Mouse (Mus musculus) heart, embryonic 15.5 days (tissue): Measurements from ENCODE around the gene Pidd1. TPM values are rescaled to one million over a fixed set of nuclear protein-coding genes. Genes with fewer than 3 reads are reported as not detected.

Experiments used
- ATAC-seq: fragments of 200-750 bp; cut with Nextera tagmentation; replicated peaks from 2 replicates; pipeline ENCODE4 v1.8.0; 2017; ENCODE audit warnings: low read depth, moderate TSS enrichment; ENCODE audit not compliant: insufficient number of reproducible peaks, insufficient read depth, low FRiP score
- H3K27ac ChIP-seq: fragments of 300-500 bp; sonication (generic); 2 replicates; pipeline ENCODE4 v1.5.1; 2015; ENCODE audit warnings: mild to moderate bottlenecking, inconsistent platforms
- H3K27me3 ChIP-seq: fragments of 300-500 bp; sonication (generic); 2 replicates; pipeline ENCODE4 v1.6.1; 2015; ENCODE audit warnings: inconsistent platforms
- H3K36me3 ChIP-seq: fragments of 300-500 bp; sonication (generic); 2 replicates; pipeline ENCODE4 v1.6.1; 2015; ENCODE audit warnings: mild to moderate bottlenecking, inconsistent platforms
- H3K4me1 ChIP-seq: fragments of 300-500 bp; sonication (generic); replicated peaks from 2 replicates; pipeline ENCODE4 v1.6.1; 2015; ENCODE audit warnings: inconsistent platforms
- H3K4me2 ChIP-seq: fragments of 300-500 bp; sonication (generic); 2 replicates; pipeline ENCODE4 v1.6.1; 2015; ENCODE audit warnings: inconsistent platforms, mild to moderate bottlenecking, moderate library complexity
- H3K4me3 ChIP-seq: fragments of 300-500 bp; sonication (generic); 2 replicates; pipeline ENCODE4 v1.5.1; 2015; ENCODE audit warnings: mild to moderate bottlenecking, inconsistent platforms
- H3K9ac ChIP-seq: fragments of 300-500 bp; sonication (generic); 2 replicates; pipeline ENCODE4 v1.6.1; 2015; ENCODE audit warnings: mild to moderate bottlenecking, inconsistent platforms
- H3K9me3 ChIP-seq: fragments of 300-500 bp; sonication (generic); replicated peaks from 2 replicates; pipeline ENCODE4 v1.6.1; 2016; ENCODE audit warnings: inconsistent platforms
- WGBS: fragments of 180-500 bp; shearing (Covaris S2); methylation state at CpG from one replicate; pipeline ENCODE4 v1.1.7; 2015; ENCODE audit warnings: mixed read lengths; 5-methylcytosine and 5-hydroxymethylcytosine counted together
- polyA plus RNA-seq: library from polyadenylated mRNA; unstranded; fragments of >200 nt; fragmentation: Nextera tagmentation; extraction: Ambion mirVana; gene quantifications from 2 replicates; pipeline ENCODE4 v1.2.1, GENCODE M21; 2015

Pidd1 gene
- polyA plus RNA-seq, 1 experiment from 2014 or later: 6.7 TPM

- Histone ChIP-seq H3K9me3 (no peaks in the 10 kb centered on the region), H3K4me3 (peak overlapping the region; percentile 35), H3K36me3 (peaks cover 3% of the 10 kb centered on the region; the same call in 1 of the 2 replicates), H3K4me2 (peak overlapping the region; percentile 59), H3K4me1 (peaks cover 69% of the 10 kb centered on the region), H3K27ac (peak overlapping the region; percentile 40), H3K9ac (peak overlapping the region; percentile 18; the same call in 1 of the 2 replicates), H3K27me3 (peaks cover 43% of the 10 kb centered on the region)
- no peak for ATAC-seq
- 10% methylated on average over 38 of the region's 38 CpGs for WGBS
Measured at GRCm38 (mm10) chr7:141464603-141465201, 20.9 kb upstream of the Pidd1 start.

- peak; percentile 15; the same call in 1 of the 2 replicates for ATAC-seq
- Histone ChIP-seq H3K27ac (peak overlapping the region; percentile 72), H3K9me3 (no peaks in the 10 kb centered on the region), H3K36me3 (peaks cover 7% of the 10 kb centered on the region; the same call in 1 of the 2 replicates), H3K4me2 (peak overlapping the region; percentile 59), H3K4me3 (peak overlapping the region; percentile 35), H3K9ac (peak overlapping the region; percentile 18; the same call in 1 of the 2 replicates), H3K4me1 (peaks cover 62% of the 10 kb centered on the region), H3K27me3 (peaks cover 43% of the 10 kb centered on the region)
- WGBS: 35% methylated on average over 12 of the region's 12 CpGs
Measured at GRCm38 (mm10) chr7:141463824-141464602, 20.2 kb upstream of the Pidd1 start.

DNA sequence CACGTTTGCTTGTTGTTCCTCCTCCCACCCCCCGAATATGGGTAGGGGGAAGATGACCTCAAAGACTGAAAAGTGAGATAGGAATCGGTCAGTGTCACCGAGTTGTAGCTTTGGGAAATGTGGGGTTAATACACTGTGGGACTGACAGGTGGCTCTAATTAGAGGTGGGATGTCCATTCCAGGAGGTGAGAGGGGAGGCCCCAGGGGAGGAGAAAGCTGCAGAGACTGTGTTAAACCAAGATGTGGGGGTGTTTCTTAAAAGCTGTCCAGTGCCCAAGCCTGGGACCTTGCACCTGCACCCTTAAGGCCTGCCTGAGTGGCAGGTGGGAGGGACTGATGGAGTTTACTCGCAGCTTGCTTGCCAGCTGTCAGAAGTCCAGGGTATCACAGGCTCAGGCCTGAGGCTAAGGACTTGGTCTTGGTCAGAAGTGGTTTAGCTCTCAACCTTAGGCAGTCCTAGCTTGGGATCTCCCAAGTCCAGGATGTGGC, 18.6 kb upstream of the Pidd1 start:
- H3K36me3 ChIP-seq: peaks cover 12% of the 10 kb centered on the region; the same call in 1 of the 2 replicates
- peak overlapping the region; percentile 66 for H3K4me3 ChIP-seq
- peaks cover 43% of the 10 kb centered on the region for H3K27me3 ChIP-seq
- H3K9ac ChIP-seq: peak overlapping the region; percentile 65
- no peak for ATAC-seq
- peaks cover 50% of the 10 kb centered on the region for H3K4me1 ChIP-seq
- WGBS: 18% methylated on average over 5 of the region's 5 CpGs
- H3K27ac ChIP-seq: peak overlapping the region; percentile 72; the same call in 1 of the 2 replicates
- H3K9me3 ChIP-seq: no peaks in the 10 kb centered on the region
- H3K4me2 ChIP-seq: peak overlapping the region; percentile 99

DNA sequence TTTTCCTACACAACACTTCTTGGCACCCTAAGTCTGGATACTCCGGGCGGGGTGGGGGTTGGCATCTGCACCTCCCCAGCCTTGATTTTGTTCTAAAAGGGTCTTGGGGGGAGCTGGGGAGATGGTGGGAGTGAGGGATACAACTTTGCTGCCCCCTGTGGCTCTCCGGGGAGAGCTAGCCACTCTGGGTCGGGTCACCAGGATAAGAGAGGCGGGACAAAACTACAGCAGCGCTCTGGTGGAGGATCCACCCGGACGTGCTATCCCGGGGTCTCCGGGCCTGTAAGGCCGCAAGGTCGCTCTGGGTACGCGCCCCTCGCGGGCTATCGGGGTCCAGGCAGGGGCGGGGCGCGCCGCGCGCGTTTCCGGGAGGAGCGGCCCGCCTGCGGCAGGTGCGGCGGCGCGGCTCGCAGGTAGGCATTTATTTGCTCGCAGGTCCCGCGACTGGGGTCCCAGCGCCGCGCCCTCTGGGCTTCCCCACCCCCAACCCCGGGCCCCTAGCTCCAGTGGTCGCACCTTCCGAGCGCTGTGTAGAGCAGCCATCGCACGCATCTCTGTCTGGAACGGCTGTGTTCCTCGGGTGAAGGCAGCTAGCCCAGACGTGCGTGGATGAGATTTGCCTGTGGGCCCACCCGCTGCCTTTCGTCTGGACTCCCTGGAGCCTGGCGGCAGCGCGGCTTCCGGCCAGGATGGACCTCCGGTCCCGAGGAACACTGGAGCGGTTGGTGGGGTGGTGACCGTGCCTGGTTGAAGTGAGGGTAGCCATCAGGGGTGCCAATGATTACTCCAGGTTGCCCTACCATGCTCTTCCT, 17.9 kb upstream of the Pidd1 start:
- no peaks in the 10 kb centered on the region for H3K9me3 ChIP-seq
- peaks cover 43% of the 10 kb centered on the region for H3K27me3 ChIP-seq
- H3K9ac ChIP-seq: peak overlapping the region; percentile 65
- 2% methylated on average over 59 of the region's 59 CpGs for WGBS
- peak overlapping the region; percentile 66 for H3K4me3 ChIP-seq
- H3K36me3 ChIP-seq: peaks cover 12% of the 10 kb centered on the region; the same call in 1 of the 2 replicates
- ATAC-seq: no peak
- peak overlapping the region; percentile 72 for H3K27ac ChIP-seq
- H3K4me1 ChIP-seq: peaks cover 50% of the 10 kb centered on the region
- peak overlapping the region; percentile 99 for H3K4me2 ChIP-seq

DNA sequence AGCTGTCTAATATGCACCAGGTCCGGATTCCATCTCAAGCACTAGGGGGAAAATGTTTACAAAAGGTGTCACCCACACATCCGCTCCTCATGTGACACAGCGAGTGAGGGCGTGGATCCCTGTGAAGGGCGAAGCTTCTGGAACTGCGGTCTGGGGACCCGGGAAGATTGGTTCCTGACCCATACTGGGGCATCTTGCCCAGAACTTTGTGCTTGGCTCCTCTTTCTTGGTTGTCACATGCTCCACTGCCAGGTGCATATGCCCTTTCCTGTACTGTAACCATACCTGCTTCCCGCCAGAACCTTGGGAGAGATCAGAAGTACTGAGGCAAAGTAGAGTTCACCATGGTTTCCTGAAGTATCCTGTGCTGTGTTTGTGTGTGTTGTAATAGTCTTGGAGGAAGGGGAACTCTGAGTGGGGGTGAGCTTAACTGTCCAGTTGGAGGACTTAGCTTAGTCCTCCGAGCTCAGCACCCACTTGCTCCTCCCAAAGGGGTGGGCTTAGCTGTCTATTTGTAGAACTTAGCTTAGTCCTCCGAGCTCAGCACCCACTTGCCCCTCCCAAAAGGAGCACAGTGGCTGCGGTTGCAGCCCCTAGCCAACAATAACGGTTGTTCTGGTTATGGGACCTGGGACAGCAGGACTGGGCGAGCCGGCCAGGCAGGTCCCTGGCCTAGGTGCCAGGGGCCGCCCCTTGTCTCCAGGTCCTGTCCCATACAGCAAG, 16.7 kb upstream of the Pidd1 start, which contains the start of gene Cracr2b:
Gene Cracr2b (plus strand): TSS at position 704 of the 723 bp plus-strand sequence.
- Histone ChIP-seq H3K4me3 (peak within 1 kb of the TSS; percentile 66), H3K9ac (peak within 1 kb of the TSS; percentile 65), H3K4me1 (peaks cover 51% of the 10 kb centered on the region), H3K36me3 (peaks cover 12% of the 10 kb centered on the region; the same call in 1 of the 2 replicates), H3K9me3 (no peaks in the 10 kb centered on the region), H3K27me3 (peaks cover 38% of the 10 kb centered on the region), H3K27ac (peak within 1 kb of the TSS; percentile 72), H3K4me2 (peak within 1 kb of the TSS; percentile 99)
- 68% methylated on average over 15 of the region's 15 CpGs for WGBS
- ATAC-seq: no peak

DNA sequence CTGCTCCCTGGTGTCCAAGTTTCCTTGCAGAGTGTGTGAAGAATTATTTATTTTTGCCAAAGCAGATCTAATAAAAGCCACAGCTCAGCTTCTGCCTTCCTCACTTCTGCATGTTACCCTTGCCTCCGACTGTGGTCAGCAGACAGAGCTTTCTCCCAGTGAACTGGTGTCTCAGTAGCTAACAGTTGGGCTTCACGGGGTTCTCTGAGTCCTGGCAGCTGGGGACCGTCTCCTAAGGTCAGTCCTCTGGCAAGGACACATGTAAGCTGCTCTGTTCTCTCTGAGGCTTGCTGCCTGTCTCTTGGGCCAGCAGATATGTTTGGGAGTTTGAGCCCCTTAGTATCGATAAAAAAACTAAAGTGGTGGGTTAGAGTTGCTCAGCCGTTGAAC, 16.2 kb upstream of the Pidd1 start:
- no peak overlapping the region for H3K9ac ChIP-seq
- peaks cover 12% of the 10 kb centered on the region; the same call in 1 of the 2 replicates for H3K36me3 ChIP-seq
- 64% methylated on average over 5 of the region's 5 CpGs for WGBS
- no peak overlapping the region for H3K4me2 ChIP-seq
- peaks cover 33% of the 10 kb centered on the region for H3K27me3 ChIP-seq
- H3K4me1 ChIP-seq: peaks cover 46% of the 10 kb centered on the region
- no peak for ATAC-seq
- H3K9me3 ChIP-seq: no peaks in the 10 kb centered on the region
- H3K4me3 ChIP-seq: no peak overlapping the region
- H3K27ac ChIP-seq: no peak overlapping the region

GRCm38 (mm10) chr7:141459301-141459711, 15.5 kb upstream of the Pidd1 start:
- Histone ChIP-seq H3K36me3 (peaks cover 12% of the 10 kb centered on the region; the same call in 1 of the 2 replicates), H3K4me2 (no peak overlapping the region), H3K9ac (no peak overlapping the region), H3K4me3 (no peak overlapping the region), H3K27me3 (peaks cover 26% of the 10 kb centered on the region), H3K4me1 (peaks cover 45% of the 10 kb centered on the region), H3K9me3 (no peaks in the 10 kb centered on the region), H3K27ac (no peak overlapping the region)
- 87% methylated on average over 17 of the region's 17 CpGs for WGBS
- no peak for ATAC-seq

GRCm38 (mm10) chr7:141458661-141459060, 14.8 kb upstream of the Pidd1 start:
- peaks cover 45% of the 10 kb centered on the region for H3K4me1 ChIP-seq

DNA sequence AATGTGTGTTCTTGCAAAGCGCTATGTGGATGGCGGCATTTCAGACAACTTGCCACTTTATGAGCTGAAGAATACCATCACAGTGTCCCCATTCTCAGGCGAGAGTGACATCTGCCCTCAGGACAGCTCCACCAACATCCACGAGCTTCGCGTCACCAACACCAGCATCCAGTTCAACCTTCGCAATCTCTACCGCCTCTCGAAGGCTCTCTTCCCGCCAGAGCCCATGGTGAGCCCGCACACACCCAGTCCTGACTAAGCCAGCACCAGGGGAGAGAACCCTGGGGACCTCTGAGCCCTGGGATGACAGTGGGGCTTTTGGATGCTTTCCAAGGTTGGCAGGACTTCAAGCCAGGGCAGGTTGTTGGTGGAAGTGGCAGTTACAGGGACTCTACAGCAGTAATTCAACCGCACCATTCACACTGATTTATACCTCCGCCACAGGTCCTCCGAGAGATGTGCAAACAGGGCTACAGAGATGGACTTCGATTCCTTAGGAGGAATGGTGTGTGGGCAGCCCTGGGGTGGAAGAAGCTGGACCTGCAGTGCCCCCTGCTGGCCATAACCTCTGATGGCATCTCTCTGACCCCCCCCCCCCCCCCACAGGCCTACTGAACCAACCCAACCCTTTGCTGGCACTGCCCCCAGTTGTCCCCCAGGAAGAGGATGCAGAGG, 14.3 kb upstream of the Pidd1 start:
- peaks cover 15% of the 10 kb centered on the region for H3K27me3 ChIP-seq
- H3K27ac ChIP-seq: no peak overlapping the region
- no peak overlapping the region for H3K4me2 ChIP-seq
- no peak overlapping the region for H3K4me3 ChIP-seq
- no peaks in the 10 kb centered on the region for H3K9me3 ChIP-seq
- H3K4me1 ChIP-seq: peaks cover 41% of the 10 kb centered on the region
- WGBS: 77% methylated on average over 15 of the region's 15 CpGs
- H3K36me3 ChIP-seq: peaks cover 12% of the 10 kb centered on the region; the same call in 1 of the 2 replicates
- no peak for ATAC-seq
- H3K9ac ChIP-seq: no peak overlapping the region

More at GRCm38 (mm10) chr7:141458661-141459060, 14.8 kb upstream of the Pidd1 start:
- H3K27me3 ChIP-seq: peaks cover 20% of the 10 kb centered on the region
- peaks cover 12% of the 10 kb centered on the region; the same call in 1 of the 2 replicates for H3K36me3 ChIP-seq
- no peak for ATAC-seq
- H3K4me3 ChIP-seq: no peak overlapping the region
- no peak overlapping the region for H3K4me2 ChIP-seq
- 88% methylated on average over 11 of the region's 11 CpGs for WGBS
- no peak overlapping the region for H3K9ac ChIP-seq
- no peak overlapping the region for H3K27ac ChIP-seq
- H3K9me3 ChIP-seq: no peaks in the 10 kb centered on the region

DNA sequence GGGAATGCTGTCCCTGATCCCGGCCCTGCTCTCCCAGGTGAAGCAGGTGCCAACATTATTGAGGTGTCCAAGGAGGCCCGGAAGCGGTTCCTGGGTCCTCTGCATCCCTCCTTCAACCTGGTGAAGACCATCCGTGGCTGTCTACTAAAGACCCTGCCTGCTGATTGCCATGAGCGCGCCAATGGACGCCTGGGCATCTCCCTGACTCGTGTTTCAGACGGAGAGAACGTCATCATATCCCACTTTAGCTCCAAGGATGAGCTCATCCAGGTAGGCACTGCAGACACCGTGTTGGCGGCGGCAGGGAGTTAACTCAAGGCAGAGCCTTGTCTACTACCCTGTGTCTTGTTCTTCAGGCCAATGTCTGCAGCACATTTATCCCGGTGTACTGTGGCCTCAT, 13.4 kb upstream of the Pidd1 start:
- no peak overlapping the region for H3K27ac ChIP-seq
- no peak overlapping the region for H3K9ac ChIP-seq
- no peak for ATAC-seq
- WGBS: 88% methylated on average over 14 of the region's 14 CpGs
- H3K36me3 ChIP-seq: peaks cover 13% of the 10 kb centered on the region; the same call in 1 of the 2 replicates
- H3K4me3 ChIP-seq: no peak overlapping the region
- H3K4me2 ChIP-seq: no peak overlapping the region
- peaks cover 37% of the 10 kb centered on the region for H3K4me1 ChIP-seq
- peaks cover 7% of the 10 kb centered on the region for H3K27me3 ChIP-seq
- no peaks in the 10 kb centered on the region for H3K9me3 ChIP-seq
